Mouse (Mus musculus): ENCODE results near the gene Ascc3. TPM values are rescaled to one million over a fixed set of nuclear protein-coding genes. Genes with fewer than 3 reads are reported as not detected.

The Ascc3 gene
- total and polyA plus RNA-seq, 3 experiments, result 16.2 to 29.1 (median 26.0) TPM

GRCm38 (mm10) chr10:50897530-50898471 lies 305.3 kb downstream of the Ascc3 start:
- dilution Hi-C loops (cut with MboI; ENCODE audit: extremely low pct_ligation_motif_present, extremely low pct_unique_long_range_greater_than_20kb, low sequenced_read_pairs), result no loop called here
- Histone ChIP-seq H3K9me3 (replicated peaks; ENCODE audit: low read length) (peaks cover 11% of the 10 kb centered on the region), H3K36me3 (replicated peaks in 1 of 2; ENCODE audit: control insufficient read depth in 1 of 2, insufficient read depth in 1 of 2, low read length in 1 of 2) (no peaks in the 10 kb centered on the region), H3K4me1 (ENCODE audit: control insufficient read depth in 1 of 2, insufficient read depth in 2 of 2) (no peaks in the 10 kb centered on the region), H3K4me2 (ENCODE audit: insufficient read depth, low read depth, poor library complexity, severe bottlenecking) (no peak overlapping the region), H3K9ac (ENCODE audit: insufficient read depth, low read depth) (no peak overlapping the region), H3K27me3 (replicated peaks) (no peaks in the 10 kb centered on the region), H3K79me2 (replicated peaks; ENCODE audit: control insufficient read depth, extremely low read depth, insufficient read depth, poor library complexity, severe bottlenecking) (no peaks in the 10 kb centered on the region), H3K4me3 (replicated peaks in 1 of 3; ENCODE audit: low read depth in 2 of 3, low read length in 2 of 3, poor library complexity in 1 of 3) (no peak overlapping the region), H3K27ac (ENCODE audit: insufficient read depth, low read depth) (no peak overlapping the region)
- in situ Hi-C loops (cut with MboI; ENCODE audit: low pct_ligation_motif_present, low pct_unique_long_range_greater_than_20kb, low sequenced_read_pairs), result loop anchor here (25.0 kb wide), 2 partner anchors 390 to 514 kb away; no protein-coding TSS in a partner anchor
- TF ChIP-seq ZNF384 (IDR thresholded peaks at IDR 0.05; ENCODE audit: low read depth, low read length) (no peak), CTCF (conservative IDR thresholded peaks at IDR 0.05 in 1 of 2, IDR thresholded peaks at IDR 0.05 in 1 of 2; ENCODE audit: low read depth in 2 of 2, low read length in 2 of 2) (peak; percentile 31 to 56; a peak in 3 of 4 replicates), RAD21 (IDR thresholded peaks at IDR 0.05; ENCODE audit: low read depth, low read length) (peak; percentile 37), SMC3 (IDR thresholded peaks at IDR 0.05; ENCODE audit: low read depth, low read length) (peak; percentile 55)
- DNase-seq (ENCODE audit: extremely low read depth), result no peak

- H3K4me1 ChIP-seq (ENCODE audit: control insufficient read depth in 1 of 2, insufficient read depth in 2 of 2), result no peaks in the 10 kb centered on the region
- in situ Hi-C loops (cut with MboI; ENCODE audit: low pct_ligation_motif_present, low pct_unique_long_range_greater_than_20kb, low sequenced_read_pairs), result loop anchor here (25.0 kb wide), 2 partner anchors 389 to 514 kb away; no protein-coding TSS in a partner anchor
These were observed 306.2 kb downstream of the Ascc3 start for GRCm38 (mm10) chr10:50898621-50899020.

More at GRCm38 (mm10) chr10:50898621-50899020, 306.2 kb downstream of the Ascc3 start:
- Histone ChIP-seq H3K9me3 (replicated peaks; ENCODE audit: low read length) (peaks cover 13% of the 10 kb centered on the region), H3K27ac (ENCODE audit: insufficient read depth, low read depth) (no peak overlapping the region), H3K36me3 (replicated peaks in 1 of 2; ENCODE audit: control insufficient read depth in 1 of 2, insufficient read depth in 1 of 2, low read length in 1 of 2) (no peaks in the 10 kb centered on the region), H3K79me2 (replicated peaks; ENCODE audit: control insufficient read depth, extremely low read depth, insufficient read depth, poor library complexity, severe bottlenecking) (no peaks in the 10 kb centered on the region), H3K27me3 (replicated peaks) (no peaks in the 10 kb centered on the region), H3K4me2 (ENCODE audit: insufficient read depth, low read depth, poor library complexity, severe bottlenecking) (no peak overlapping the region), H3K9ac (ENCODE audit: insufficient read depth, low read depth) (no peak overlapping the region), H3K4me3 (replicated peaks in 1 of 3; ENCODE audit: low read depth in 2 of 3, low read length in 2 of 3, poor library complexity in 1 of 3) (no peak overlapping the region)
- dilution Hi-C loops (cut with MboI; ENCODE audit: extremely low pct_ligation_motif_present, extremely low pct_unique_long_range_greater_than_20kb, low sequenced_read_pairs), result no loop called here
- no peak for DNase-seq (ENCODE audit: extremely low read depth)
- TF ChIP-seq MAFK (IDR thresholded peaks at IDR 0.05; ENCODE audit: insufficient replicate concordance, low read length) (no peak), USF1 (IDR thresholded peaks at IDR 0.05; ENCODE audit: low read depth, low read length) (no peak), ZKSCAN1 (IDR thresholded peaks at IDR 0.05; ENCODE audit: borderline replicate concordance, low read depth, low read length) (no peak), ETS1 (conservative IDR thresholded peaks at IDR 0.05; ENCODE audit: low read depth, low read length) (no peak), E2F4 (IDR thresholded peaks at IDR 0.05; ENCODE audit: insufficient replicate concordance, low read depth, low read length) (no peak), GABPA (IDR thresholded peaks at IDR 0.05; ENCODE audit: insufficient replicate concordance, low read depth, low read length) (no peak), CTCF (conservative IDR thresholded peaks at IDR 0.05 in 1 of 2, IDR thresholded peaks at IDR 0.05 in 1 of 2; ENCODE audit: low read depth in 2 of 2, low read length in 2 of 2) (no peak), SMC3 (IDR thresholded peaks at IDR 0.05; ENCODE audit: low read depth, low read length) (no peak), JUN (IDR thresholded peaks at IDR 0.05; ENCODE audit: insufficient read depth, low read depth, low read length) (no peak), POLR2AphosphoS2 (IDR thresholded peaks at IDR 0.05; ENCODE audit: low read depth, low read length) (no peak), MAX (IDR thresholded peaks at IDR 0.05; ENCODE audit: low read length) (no peak), MYC (IDR thresholded peaks at IDR 0.05; ENCODE audit: low read depth, low read length) (no peak), BHLHE40 (IDR thresholded peaks at IDR 0.05; ENCODE audit: low read depth, low read length) (no peak), USF2 (conservative IDR thresholded peaks at IDR 0.05; ENCODE audit: low read depth, low read length) (no peak), CHD2 (IDR thresholded peaks at IDR 0.05; ENCODE audit: low read length) (no peak), IRF4 (IDR thresholded peaks at IDR 0.05; ENCODE audit: low read depth, low read length) (no peak), ZNF384 (IDR thresholded peaks at IDR 0.05; ENCODE audit: low read depth, low read length) (no peak)

Data from CH12.LX (cell line).